Mouse (Mus musculus) adrenal gland, postnatal 10 days (tissue): ENCODE measurements at regions not wholly inside any gene's neighbourhood (a gene's known extent, or its start where the extent isn't known, plus 50 kb on each side); places are given as distances from the start of the nearest gene placed in this dataset.
A peak's percentile ranks its signal among the peaks of the same experiment; 100 is the strongest.

Experiments
- DNase-seq: peaks from one replicate; pipeline ENCODE4 v3.0.0; 2021; ENCODE audit warnings: mixed read lengths

GRCm38 (mm10) chr15:96521125-96521455 is 60.4 kb upstream of the Scaf11 start:
- DNase-seq: no peak

- peak; percentile 57 for DNase-seq
Observed at GRCm38 (mm10) chr15:96520412-96521124, 59.9 kb upstream of the Scaf11 start.

DNA sequence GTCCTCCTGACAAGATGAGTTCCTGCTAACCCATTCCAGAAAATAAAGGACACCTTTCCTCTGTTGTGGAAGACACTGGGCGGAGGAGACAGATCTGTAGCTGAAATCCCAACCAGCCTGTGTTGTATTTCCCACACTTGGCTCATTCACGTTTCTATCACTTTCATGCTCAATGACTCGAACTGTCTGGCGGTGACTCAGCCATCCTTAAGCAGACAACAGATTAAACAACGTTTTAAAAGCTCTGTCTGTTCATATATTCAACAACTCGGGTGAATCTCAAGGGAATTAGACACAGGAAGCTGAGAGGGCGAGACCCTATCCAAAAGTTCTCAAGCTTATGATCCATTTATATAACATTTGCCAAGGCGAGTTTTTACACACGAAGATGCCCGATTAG is 57.5 kb upstream of the Scaf11 start:
- DNase-seq: no peak

GRCm38 (mm10) chr15:96515620-96516019 is 55.0 kb upstream of the Scaf11 start:
- no peak for DNase-seq

GRCm38 (mm10) chr15:96512636-96513035 is 52.0 kb upstream of the Scaf11 start:
- no peak for DNase-seq
